ENCODE assay signal across 8 mouse cellular contexts in the genomic region with DNA sequence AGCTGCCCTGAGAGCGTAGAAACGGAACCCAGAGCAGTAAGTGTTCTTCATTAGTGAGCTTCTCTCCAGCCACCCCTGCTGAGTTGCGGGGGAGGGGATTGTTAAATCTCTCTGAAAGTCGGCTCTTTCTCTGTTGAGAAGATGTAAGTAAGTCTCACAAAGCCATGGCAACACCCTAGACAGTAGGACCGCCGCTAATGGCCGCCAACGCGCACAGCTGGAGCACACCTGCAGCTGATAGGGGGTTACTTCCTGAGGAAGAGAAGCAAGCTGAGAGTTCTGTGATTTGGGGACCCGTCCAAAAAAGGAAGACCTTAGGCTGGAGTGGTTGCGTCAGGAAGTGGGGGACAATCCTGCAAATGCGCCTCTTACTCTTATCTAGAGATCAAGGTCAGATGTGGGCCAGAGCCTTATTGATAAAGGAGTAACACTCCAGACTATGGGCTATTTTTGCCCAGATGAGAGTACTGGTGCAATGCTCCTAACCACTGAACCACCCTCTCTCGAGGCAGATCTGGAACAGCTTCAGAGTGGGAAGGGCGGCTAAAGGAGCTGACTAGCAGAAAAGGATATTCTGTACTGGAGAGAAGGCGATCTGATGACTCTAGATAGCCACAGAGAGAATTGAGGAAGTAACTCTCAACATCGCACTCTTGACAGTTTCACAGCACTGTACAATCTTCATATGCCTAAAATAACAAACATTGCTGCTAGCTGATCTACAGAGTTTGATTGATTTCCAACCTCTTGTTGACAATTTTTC. TPM values are rescaled to one million over a fixed set of nuclear protein-coding genes. Genes with fewer than 3 reads are reported as not detected.
DNase-seq lines count a peak whose midpoint lies in the region; ATAC-seq and TF ChIP-seq lines count a peak whose summit lies in the region.

No protein-coding gene starts in this region.

- H3K9me3 ChIP-seq in forebrain, postnatal 0 days (ENCODE audit: low read length) = no peaks in the 10 kb centered on the region
- no peaks in the 10 kb centered on the region for H3K9me3 ChIP-seq in limb, embryonic 13.5 days
- H3K9me3 ChIP-seq in neural tube, embryonic 11.5 days (ENCODE audit: control insufficient read depth, low read length) = no peaks in the 10 kb centered on the region

- H3K27ac ChIP-seq in forebrain, postnatal 0 days (ENCODE audit: low read depth, low read length) = no peak overlapping the region
- no peak overlapping the region for H3K27ac ChIP-seq in limb, embryonic 13.5 days
- no peak overlapping the region for H3K27ac ChIP-seq in neural tube, embryonic 11.5 days (ENCODE audit: low read depth, low read length)

- H3K4me2 ChIP-seq in forebrain, postnatal 0 days (ENCODE audit: low read depth) = peak overlapping the region; percentile 95
- peak overlapping the region; percentile 97 for H3K4me2 ChIP-seq in limb, embryonic 13.5 days (replicated peaks)
- H3K4me2 ChIP-seq in neural tube, embryonic 11.5 days (ENCODE audit: low read depth) = peak overlapping the region; percentile 89

- no peaks in the 10 kb centered on the region for H3K27me3 ChIP-seq in forebrain, postnatal 0 days (ENCODE audit: insufficient read depth, low read length)
- H3K27me3 ChIP-seq in limb, embryonic 13.5 days = peaks cover 30% of the 10 kb centered on the region
- 0 out of 2 replicates have a peak, but pooled peaks cover 6% of the 10 kb centered on the region for H3K27me3 ChIP-seq in neural tube, embryonic 11.5 days (ENCODE audit: control insufficient read depth, insufficient read depth, low read length)

- peak; percentile 95 for DNase-seq in heart, adult 11 months
- DNase-seq in heart, postnatal 25 days (ENCODE audit: low spot score) = no peak
- DNase-seq in T-cell, adult 2 months (ENCODE audit: low spot score) = peak; percentile 42
- DNase-seq in forebrain, postnatal 0 days = peak; percentile 15
- no peak for DNase-seq in neural tube, embryonic 11.5 days (ENCODE audit: low spot score)
- DNase-seq in right cerebral cortex, postnatal 25 days = no peak
- DNase-seq in Muller cell, postnatal 12 days (ENCODE audit: inconsistent ontology term) = no peak

- intact Hi-C loops in heart, postnatal 25 days (cut with DNase I) = no loop called here

- no peak for TF ChIP-seq CTCF in forebrain, postnatal 0 days (IDR thresholded peaks at IDR 0.05; ENCODE audit: low read depth)

- no peak for ATAC-seq in forebrain, postnatal 0 days
- ATAC-seq in limb, embryonic 13.5 days (ENCODE audit: low FRiP score, low read depth) = no peak
- no peak for ATAC-seq in neural tube, embryonic 11.5 days (ENCODE audit: insufficient read depth, low FRiP score, low TSS enrichment)

- no peaks in the 10 kb centered on the region for H3K36me3 ChIP-seq in forebrain, postnatal 0 days (ENCODE audit: insufficient read depth)
- H3K36me3 ChIP-seq in limb, embryonic 13.5 days = no peaks in the 10 kb centered on the region
- H3K36me3 ChIP-seq in neural tube, embryonic 11.5 days (ENCODE audit: control insufficient read depth, insufficient read depth, low read length) = no peaks in the 10 kb centered on the region

- no peak overlapping the region for H3K9ac ChIP-seq in forebrain, postnatal 0 days
- H3K9ac ChIP-seq in limb, embryonic 13.5 days = no peak overlapping the region
- no peak overlapping the region for H3K9ac ChIP-seq in neural tube, embryonic 11.5 days (ENCODE audit: low read length)

- H3K4me3 ChIP-seq in forebrain, postnatal 0 days (ENCODE audit: low read depth, low read length) = peak overlapping the region; percentile 65
- H3K4me3 ChIP-seq in limb, embryonic 13.5 days = peak overlapping the region; percentile 66
- peak overlapping the region; percentile 23; the same call in 1 of the 2 replicates for H3K4me3 ChIP-seq in neural tube, embryonic 11.5 days (ENCODE audit: low read depth, low read length)

- WGBS in forebrain, postnatal 0 days = 25% methylated on average over 16 of the region's 16 CpGs
- 23% methylated on average over 16 of the region's 16 CpGs for WGBS in limb, embryonic 13.5 days
- WGBS in neural tube, embryonic 11.5 days = 27% methylated on average over 16 of the region's 16 CpGs

- H3K4me1 ChIP-seq in forebrain, postnatal 0 days (ENCODE audit: insufficient read depth) = no peaks in the 10 kb centered on the region; the same call in 1 of the 2 replicates
- 0 out of 2 replicates have a peak, but pooled peaks cover 6% of the 10 kb centered on the region for H3K4me1 ChIP-seq in limb, embryonic 13.5 days
- no peaks in the 10 kb centered on the region for H3K4me1 ChIP-seq in neural tube, embryonic 11.5 days (ENCODE audit: control insufficient read depth, insufficient read depth, low read length)

RNA-seq across cellular contexts. Expression of a gene that starts 1.0 kb away (rescaled TPM):
- total RNA-seq in heart, postnatal 25 days (2021) = 10 to 100 TPM; 11.7 to 12.7 TPM
- 3.2 and 3.4 TPM in 2 replicates for total RNA-seq in forebrain, postnatal 0 days (2014; rRNA removed)
- 3.7 and 4.6 TPM in 2 replicates for polyA plus RNA-seq in forebrain, postnatal 0 days (2015; fragmentation: Nextera tagmentation; extraction: Ambion mirVana)
- 1.9 and 2.3 TPM in 2 replicates for polyA plus RNA-seq in limb, embryonic 13.5 days (2015; fragmentation: Nextera tagmentation; extraction: Ambion mirVana)
- 3.0 and 4.0 TPM in 2 replicates for polyA plus RNA-seq in neural tube, embryonic 11.5 days (2014; fragmentation: Nextera tagmentation; extraction: Ambion mirVana)

RNA-seq across cellular contexts. Expression of a gene that starts 35.4 kb away (rescaled TPM):
- total RNA-seq in heart, postnatal 25 days (2021) = 100 to 1,000 TPM; 129 to 142 TPM
- 419 and 481 TPM in 2 replicates for total RNA-seq in forebrain, postnatal 0 days (2014; rRNA removed)
- 513 and 619 TPM in 2 replicates for polyA plus RNA-seq in forebrain, postnatal 0 days (2015; fragmentation: Nextera tagmentation; extraction: Ambion mirVana)
- polyA plus RNA-seq in limb, embryonic 13.5 days (2015; fragmentation: Nextera tagmentation; extraction: Ambion mirVana) = 465 and 469 TPM in 2 replicates
- 480 and 499 TPM in 2 replicates for polyA plus RNA-seq in neural tube, embryonic 11.5 days (2014; fragmentation: Nextera tagmentation; extraction: Ambion mirVana)

Comparison
In these comparisons a context has a peak if more than half of its experiments do, and no peak if none do; other contexts are left out.
1. DNase-seq: peak in heart, adult 11 months (single experiment), T-cell, adult 2 months (single experiment) and forebrain, postnatal 0 days (single experiment); none in heart, postnatal 25 days (single experiment), neural tube, embryonic 11.5 days (single experiment), right cerebral cortex, postnatal 25 days (single experiment) and Muller cell, postnatal 12 days (single experiment).
2. Peak in every context shown above with its lines, with median percentiles within 50 percentile points of each other: H3K4me2 ChIP-seq and H3K4me3 ChIP-seq.